Mouse (Mus musculus) urinary bladder, postnatal 14 days (tissue): Measurements from ENCODE around the gene Pde4a.
A peak's percentile ranks its signal among the peaks of the same experiment; 100 is the strongest.

Source experiments
- DNase-seq: peaks from one replicate; pipeline ENCODE4 v3.0.0; 2021; ENCODE audit warnings: low spot score

Gene Pde4a

GRCm38 (mm10) chr9:21165041-21165951, at the start of gene Pde4a:
Gene Pde4a (plus strand): TSS chr9:21165714.
- no peak for DNase-seq

GRCm38 (mm10) chr9:21117073-21117472, 48.4 kb upstream of the Pde4a start:
- DNase-seq, result no peak

GRCm38 (mm10) chr9:21121483-21121882, 44.0 kb upstream of the Pde4a start:
- no peak for DNase-seq

GRCm38 (mm10) chr9:21124837-21125236, 40.7 kb upstream of the Pde4a start:
- DNase-seq, result no peak

- DNase-seq, result no peak
Measured at GRCm38 (mm10) chr9:21125502-21126258, 39.8 kb upstream of the Pde4a start.

GRCm38 (mm10) chr9:21126259-21126627, 39.3 kb upstream of the Pde4a start:
- no peak for DNase-seq

GRCm38 (mm10) chr9:21131059-21131956, 34.2 kb upstream of the Pde4a start, which contains the start of gene Tyk2:
Gene Tyk2 (minus strand): TSS chr9:21131243.
- DNase-seq, result peak; percentile 93

GRCm38 (mm10) chr9:21132102-21132775, 33.3 kb upstream of the Pde4a start:
- DNase-seq, result no peak

GRCm38 (mm10) chr9:21133064-21133707, 32.3 kb upstream of the Pde4a start:
- DNase-seq, result no peak

GRCm38 (mm10) chr9:21134595-21135328, 30.8 kb upstream of the Pde4a start:
- peak; percentile 31 for DNase-seq

GRCm38 (mm10) chr9:21135329-21135890, 30.1 kb upstream of the Pde4a start:
- DNase-seq, result no peak

GRCm38 (mm10) chr9:21135941-21136381, 29.6 kb upstream of the Pde4a start:
- no peak for DNase-seq

GRCm38 (mm10) chr9:21136401-21136800, 29.1 kb upstream of the Pde4a start:
- no peak for DNase-seq

GRCm38 (mm10) chr9:21137229-21137628, 28.3 kb upstream of the Pde4a start:
- DNase-seq, result peak; percentile 70

GRCm38 (mm10) chr9:21138386-21138785, 27.1 kb upstream of the Pde4a start:
- no peak for DNase-seq

GRCm38 (mm10) chr9:21141922-21142321, 23.6 kb upstream of the Pde4a start:
- DNase-seq, result no peak

- DNase-seq, result no peak
Measured at GRCm38 (mm10) chr9:21144361-21144760, 21.2 kb upstream of the Pde4a start.

GRCm38 (mm10) chr9:21145431-21145830, 20.1 kb upstream of the Pde4a start:
- DNase-seq, result no peak

GRCm38 (mm10) chr9:21146722-21147121, 18.8 kb upstream of the Pde4a start:
- peak; percentile 29 for DNase-seq

GRCm38 (mm10) chr9:21148427-21148826, 17.1 kb upstream of the Pde4a start:
- no peak for DNase-seq
